Mouse (Mus musculus) C2C12 (cell line): ENCODE results near the gene Gm8922. TPM values are rescaled to one million over a fixed set of nuclear protein-coding genes. Genes with fewer than 3 reads are reported as not detected.
"Not testable (repeated sequence)": the region's sequence is repeated elsewhere in the genome, so short reads cannot be mapped to it uniquely, and the experiment has no call there.

Experiments
- H3K27me3 ChIP-seq: one replicate; pipeline ENCODE4 v1.6.1; 2011; ENCODE audit not compliant: control insufficient read depth, insufficient read depth, insufficient read length
- H3K36me3 ChIP-seq: one replicate; pipeline ENCODE4 v1.6.1; 2011; ENCODE audit not compliant: control insufficient read depth, insufficient read depth
- H3K4me3 ChIP-seq: one replicate; pipeline ENCODE4 v1.5.1; 2011; ENCODE audit warnings: mild to moderate bottlenecking, control low read depth; ENCODE audit not compliant: poor library complexity, insufficient read depth, severe bottlenecking
- H3K79me2 ChIP-seq: one replicate; pipeline ENCODE4 v1.6.1; 2011; ENCODE audit not compliant: control insufficient read depth, insufficient read depth
- H3K79me3 ChIP-seq: one replicate; pipeline ENCODE4 v1.6.1; 2011; ENCODE audit warnings: low read depth, control low read depth
- H3ac ChIP-seq: one replicate; pipeline ENCODE3; 2011; ENCODE audit warnings: low read depth; ENCODE audit not compliant: control insufficient read depth, insufficient read length
- long read RNA-seq, 2 experiments: library from polyadenylated mRNA; unstranded; transcript quantifications; one replicate each; pipeline ENCODE4 v2.0.0; 2019 to 2020
- polyA plus RNA-seq: library from polyadenylated mRNA; unstranded; fragments of >200 nt; fragmentation: generic; extraction: Trizol; gene quantifications from one replicate; pipeline ENCODE4 v1.2.1, GENCODE M21; 2012; ENCODE audit warnings: missing spikeins

Gene Gm8922
- polyA plus RNA-seq: not detected
- long read RNA-seq, experiment 1: 0 reads
- long read RNA-seq, experiment 2: 0 reads

DNA sequence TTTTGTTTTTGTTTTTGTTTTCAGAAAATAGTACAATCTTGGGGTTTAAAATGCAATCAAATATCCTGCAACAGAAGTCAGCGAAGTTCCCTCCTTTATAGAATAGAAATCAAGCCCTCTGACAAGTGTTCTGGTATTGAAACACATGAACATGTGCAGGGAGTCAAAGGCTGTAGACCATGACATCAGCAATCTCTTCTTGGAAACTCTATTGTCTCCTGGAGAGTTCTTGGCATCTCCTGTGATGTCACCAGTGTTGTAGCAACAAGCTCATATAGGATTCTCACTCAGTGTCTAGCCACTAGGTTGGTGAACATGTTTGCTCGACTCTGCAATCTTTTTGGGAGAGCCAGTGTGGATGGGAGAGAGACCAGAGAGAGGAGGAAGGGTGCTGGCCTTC is at the start of gene Gm8922:
Gene Gm8922, plus strand, starts transcription at position 301 of the 400 bp plus-strand sequence.
- not testable (repeated sequence) for H3K27me3 ChIP-seq, H3K36me3 ChIP-seq, H3K79me2 ChIP-seq, H3ac ChIP-seq, H3K79me3 ChIP-seq, H3K4me3 ChIP-seq

Other genes starting within 250 kb of the Gm8922 start
- gene Gm8906, start 179.3 kb upstream of the Gm8922 start, polyA plus RNA-seq: not detected
- not detected for gene Gm6460, start 87.0 kb upstream of the Gm8922 start, polyA plus RNA-seq
- gene Gm8926, start 88.6 kb downstream of the Gm8922 start, polyA plus RNA-seq: not detected
- not detected for gene Gm6465, start 163.6 kb downstream of the Gm8922 start, polyA plus RNA-seq
- gene 4933402N22Rik, start 236.1 kb downstream of the Gm8922 start, polyA plus RNA-seq: not detected